Mouse (Mus musculus): ENCODE results near the gene Git2. TPM values are rescaled to one million over a fixed set of nuclear protein-coding genes. Genes with fewer than 3 reads are reported as not detected.

The Git2 gene
- polyA plus RNA-seq, 1 experiment, result 71.6 TPM

DNA sequence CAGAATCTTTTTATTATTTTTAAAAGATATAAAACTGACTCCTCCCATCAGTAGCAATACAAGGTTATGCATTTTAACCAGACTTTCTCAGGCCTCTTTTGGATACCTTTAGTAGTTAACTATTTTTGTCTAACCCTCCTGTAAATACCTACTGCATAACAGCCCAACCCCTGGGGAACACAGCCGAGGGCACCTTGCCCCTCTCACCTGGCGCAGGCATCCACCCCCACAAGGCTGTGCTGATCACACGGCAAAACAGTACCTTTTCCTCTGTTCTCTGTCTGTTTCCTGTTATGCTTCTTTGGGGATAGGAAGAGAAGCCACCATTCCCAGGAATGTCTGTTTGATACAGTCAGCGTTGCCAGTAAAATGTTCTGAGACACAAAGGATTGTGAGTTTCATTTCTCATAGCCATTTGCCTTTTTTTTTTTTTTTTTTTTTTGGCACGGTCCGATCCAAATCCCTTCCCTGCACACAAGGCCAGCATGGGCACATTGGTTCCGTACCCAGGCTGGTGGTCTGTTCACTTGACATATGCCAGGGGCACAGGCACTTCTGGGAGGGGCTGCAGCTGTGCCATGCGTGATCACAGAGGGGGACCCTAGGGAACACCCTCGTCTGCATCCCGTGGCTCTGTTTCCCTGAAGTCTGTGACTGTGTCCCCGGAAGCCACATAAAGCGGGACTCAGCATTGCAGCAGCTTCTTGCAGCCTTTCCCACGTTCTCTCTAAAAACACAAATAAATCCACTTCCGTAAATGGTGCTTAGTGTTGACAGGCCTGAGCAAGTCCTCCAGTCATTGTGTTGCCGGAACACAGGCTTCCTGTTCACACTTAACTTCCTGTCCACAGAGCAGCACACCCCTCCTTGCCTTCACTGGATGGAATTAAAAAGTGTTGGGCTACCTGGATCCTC, 30.4 kb upstream of the Git2 start:
- no peaks in the 10 kb centered on the region for H3K27me3 ChIP-seq (ENCODE audit: control insufficient read depth, insufficient read depth, low read length)
- no peak for TF ChIP-seq POLR2A (IDR thresholded peaks at IDR 0.05; ENCODE audit: low read depth, low read length)
- no peak for TF ChIP-seq CTCF (IDR thresholded peaks at IDR 0.05; ENCODE audit: extremely low read depth, insufficient read depth, insufficient read length, insufficient replicate concordance)
- peaks cover 9% of the 10 kb centered on the region; the same call in 1 of the 2 replicates for H3K4me1 ChIP-seq (ENCODE audit: control insufficient read depth, insufficient read depth, insufficient read length)
- H3K36me3 ChIP-seq (ENCODE audit: control insufficient read depth, insufficient read depth, low read length), result peaks cover 36% of the 10 kb centered on the region
- DNase-seq (ENCODE audit: low read depth in 1 of 2, low spot score in 2 of 2), result peak; percentile 32 to 64
- H3K4me3 ChIP-seq (ENCODE audit: extremely low read depth, insufficient read depth, insufficient read length), result peak overlapping the region; percentile 53
- WGBS, result 15% methylated on average over 15 of the region's 15 CpGs
- H3K27ac ChIP-seq (ENCODE audit: insufficient read depth, low read length), result peak overlapping the region; percentile 92

DNA sequence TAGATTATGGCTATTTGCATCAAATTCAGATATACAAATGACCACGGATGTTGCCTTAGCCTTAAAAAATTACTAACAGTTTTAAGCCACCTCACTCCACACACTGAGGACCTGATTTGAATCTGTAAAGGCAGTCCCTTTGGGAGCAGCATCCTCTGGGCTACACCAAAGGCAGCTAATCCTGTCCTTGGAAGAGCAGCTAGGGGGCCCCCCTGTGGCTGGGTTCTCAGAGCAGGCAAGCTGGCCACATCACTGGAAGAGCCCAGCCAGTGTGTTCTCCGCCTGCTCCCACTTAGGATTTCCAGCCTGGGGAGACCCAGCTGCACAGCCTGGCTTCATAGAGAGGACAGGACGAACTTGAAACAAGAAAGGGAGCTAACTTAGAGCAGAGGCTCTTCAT, 29.6 kb upstream of the Git2 start:
- peak; percentile 19; the same call in 1 of the 2 replicates for TF ChIP-seq CTCF (IDR thresholded peaks at IDR 0.05; ENCODE audit: extremely low read depth, insufficient read depth, insufficient read length, insufficient replicate concordance)
- TF ChIP-seq POLR2A (IDR thresholded peaks at IDR 0.05; ENCODE audit: low read depth, low read length), result no peak
- 68% methylated on average over 3 of the region's 3 CpGs for WGBS
- Histone ChIP-seq H3K27ac (ENCODE audit: insufficient read depth, low read length) (0 out of 2 replicates have a peak overlapping the region, but pooled peaks have one; percentile 14), H3K4me1 (ENCODE audit: control insufficient read depth, insufficient read depth, insufficient read length) (peaks cover 9% of the 10 kb centered on the region; the same call in 1 of the 2 replicates), H3K27me3 (ENCODE audit: control insufficient read depth, insufficient read depth, low read length) (no peaks in the 10 kb centered on the region), H3K36me3 (ENCODE audit: control insufficient read depth, insufficient read depth, low read length) (peaks cover 39% of the 10 kb centered on the region), H3K4me3 (ENCODE audit: extremely low read depth, insufficient read depth, insufficient read length) (no peak overlapping the region)
- DNase-seq (ENCODE audit: low read depth in 1 of 2, low spot score in 2 of 2), result no peak

DNA sequence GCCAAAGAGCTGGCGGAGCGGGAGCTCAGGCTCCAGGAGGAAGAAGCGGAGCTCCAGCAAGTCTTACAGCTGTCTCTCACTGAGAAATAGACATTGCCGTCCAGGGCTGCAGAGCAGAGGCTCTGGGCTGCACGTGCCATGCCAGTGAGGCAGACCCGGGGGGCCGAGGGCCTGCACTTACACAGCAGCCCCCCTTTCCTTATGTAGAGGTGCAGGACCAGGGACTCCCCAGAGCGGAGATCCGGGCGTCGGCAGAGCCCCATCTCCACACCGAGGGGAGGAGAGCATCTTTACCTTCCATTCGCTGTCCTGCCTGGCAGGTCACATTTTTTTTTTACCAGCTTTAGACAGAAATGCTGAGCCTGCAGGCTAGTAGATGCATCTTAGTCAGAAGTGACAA, 29.0 kb upstream of the Git2 start:
- no peak for TF ChIP-seq POLR2A (IDR thresholded peaks at IDR 0.05; ENCODE audit: low read depth, low read length)
- TF ChIP-seq CTCF (IDR thresholded peaks at IDR 0.05; ENCODE audit: extremely low read depth, insufficient read depth, insufficient read length, insufficient replicate concordance), result no peak
- Histone ChIP-seq H3K4me1 (ENCODE audit: control insufficient read depth, insufficient read depth, insufficient read length) (peaks cover 9% of the 10 kb centered on the region; the same call in 1 of the 2 replicates), H3K27ac (ENCODE audit: insufficient read depth, low read length) (no peak overlapping the region), H3K27me3 (ENCODE audit: control insufficient read depth, insufficient read depth, low read length) (no peaks in the 10 kb centered on the region), H3K4me3 (ENCODE audit: extremely low read depth, insufficient read depth, insufficient read length) (no peak overlapping the region), H3K36me3 (ENCODE audit: control insufficient read depth, insufficient read depth, low read length) (peaks cover 42% of the 10 kb centered on the region)
- 94% methylated on average over 13 of the region's 13 CpGs for WGBS
- no peak for DNase-seq (ENCODE audit: low read depth in 1 of 2, low spot score in 2 of 2)

DNA sequence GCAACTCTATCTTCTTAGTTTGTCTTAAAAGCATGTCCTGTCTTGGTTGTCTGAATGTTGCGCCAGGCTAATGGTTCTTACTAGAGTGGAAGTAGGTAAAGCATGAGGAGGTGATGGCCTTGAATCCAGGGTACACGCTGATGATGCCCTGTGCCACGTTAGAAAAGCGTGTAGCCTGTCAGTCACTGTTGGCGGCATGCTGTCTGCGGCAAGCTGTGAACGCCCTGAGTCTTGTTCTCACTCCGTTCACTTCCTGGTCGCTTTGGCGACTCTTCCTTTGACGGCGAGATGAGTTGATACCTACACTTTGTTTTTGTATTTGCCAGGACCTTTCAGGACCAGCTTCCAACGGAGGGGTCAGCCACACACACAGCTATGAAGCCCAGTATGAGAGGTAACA, 27.9 kb upstream of the Git2 start:
- H3K4me3 ChIP-seq (ENCODE audit: extremely low read depth, insufficient read depth, insufficient read length), result no peak overlapping the region
- TF ChIP-seq CTCF (IDR thresholded peaks at IDR 0.05; ENCODE audit: extremely low read depth, insufficient read depth, insufficient read length, insufficient replicate concordance), result no peak
- no peak for TF ChIP-seq POLR2A (IDR thresholded peaks at IDR 0.05; ENCODE audit: low read depth, low read length)
- 89% methylated on average over 13 of the region's 13 CpGs for WGBS
- H3K36me3 ChIP-seq (ENCODE audit: control insufficient read depth, insufficient read depth, low read length), result peaks cover 39% of the 10 kb centered on the region
- no peak for DNase-seq (ENCODE audit: low read depth in 1 of 2, low spot score in 2 of 2)
- peaks cover 9% of the 10 kb centered on the region; the same call in 1 of the 2 replicates for H3K4me1 ChIP-seq (ENCODE audit: control insufficient read depth, insufficient read depth, insufficient read length)
- H3K27ac ChIP-seq (ENCODE audit: insufficient read depth, low read length), result no peak overlapping the region
- H3K27me3 ChIP-seq (ENCODE audit: control insufficient read depth, insufficient read depth, low read length), result no peaks in the 10 kb centered on the region

DNA sequence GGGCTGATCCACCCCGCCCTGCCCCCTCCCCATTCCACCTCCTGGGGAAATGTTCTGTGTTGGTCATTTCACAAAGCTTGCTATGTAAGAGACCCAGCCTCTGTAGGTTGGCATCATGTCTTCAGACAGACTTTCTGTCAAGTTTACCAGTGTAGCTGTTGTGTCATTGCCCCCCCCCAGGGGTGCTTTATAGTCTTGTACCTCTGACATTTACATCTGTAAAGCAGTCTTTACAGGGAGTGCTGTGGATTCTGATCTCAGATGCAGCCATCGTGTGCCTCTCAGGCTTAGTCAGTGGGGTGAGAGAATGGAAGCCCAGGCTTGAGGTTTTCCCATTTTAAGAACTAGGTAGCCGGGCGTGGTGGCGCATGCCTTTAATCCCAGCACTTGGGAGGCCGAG, 26.5 kb upstream of the Git2 start:
- no peak for TF ChIP-seq POLR2A (IDR thresholded peaks at IDR 0.05; ENCODE audit: low read depth, low read length)
- TF ChIP-seq CTCF (IDR thresholded peaks at IDR 0.05; ENCODE audit: extremely low read depth, insufficient read depth, insufficient read length, insufficient replicate concordance), result no peak
- no peak overlapping the region for H3K4me3 ChIP-seq (ENCODE audit: extremely low read depth, insufficient read depth, insufficient read length)
- no peak for DNase-seq (ENCODE audit: low read depth in 1 of 2, low spot score in 2 of 2)
- H3K27me3 ChIP-seq (ENCODE audit: control insufficient read depth, insufficient read depth, low read length), result no peaks in the 10 kb centered on the region
- no peak overlapping the region for H3K27ac ChIP-seq (ENCODE audit: insufficient read depth, low read length)
- H3K36me3 ChIP-seq (ENCODE audit: control insufficient read depth, insufficient read depth, low read length), result peaks cover 48% of the 10 kb centered on the region
- H3K4me1 ChIP-seq (ENCODE audit: control insufficient read depth, insufficient read depth, insufficient read length), result peaks cover 8% of the 10 kb centered on the region; the same call in 1 of the 2 replicates
- 96% methylated on average over 6 of the region's 6 CpGs for WGBS

DNA sequence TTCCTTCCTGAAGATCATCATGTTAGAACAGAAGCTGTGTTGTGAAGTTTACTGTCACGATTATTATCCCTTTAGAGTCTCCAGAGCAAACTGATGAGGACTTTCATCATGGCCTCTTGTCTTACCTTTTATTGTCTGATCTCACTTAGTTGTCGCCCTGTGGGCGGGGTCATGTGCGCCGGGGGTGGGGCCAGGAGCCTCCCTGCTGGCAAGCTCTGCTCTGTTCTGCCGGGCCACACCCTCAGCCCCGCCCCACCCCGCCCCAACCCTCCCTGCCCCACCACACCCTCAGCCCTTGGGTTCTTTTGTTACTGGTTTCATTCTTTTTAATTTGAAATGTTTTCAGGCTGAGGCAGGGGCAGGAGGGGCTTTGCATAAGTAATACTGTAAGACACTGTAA, 25.7 kb upstream of the Git2 start:
- TF ChIP-seq POLR2A (IDR thresholded peaks at IDR 0.05; ENCODE audit: low read depth, low read length) (no peak), CTCF (IDR thresholded peaks at IDR 0.05; ENCODE audit: extremely low read depth, insufficient read depth, insufficient read length, insufficient replicate concordance) (no peak)
- H3K36me3 ChIP-seq (ENCODE audit: control insufficient read depth, insufficient read depth, low read length), result peaks cover 56% of the 10 kb centered on the region
- DNase-seq (ENCODE audit: low read depth in 1 of 2, low spot score in 2 of 2), result no peak
- 75% methylated on average over 7 of the region's 8 CpGs for WGBS
- H3K4me3 ChIP-seq (ENCODE audit: extremely low read depth, insufficient read depth, insufficient read length), result no peak overlapping the region
- H3K27ac ChIP-seq (ENCODE audit: insufficient read depth, low read length), result no peak overlapping the region
- peaks cover 3% of the 10 kb centered on the region; the same call in 1 of the 2 replicates for H3K4me1 ChIP-seq (ENCODE audit: control insufficient read depth, insufficient read depth, insufficient read length)
- no peaks in the 10 kb centered on the region for H3K27me3 ChIP-seq (ENCODE audit: control insufficient read depth, insufficient read depth, low read length)

DNA sequence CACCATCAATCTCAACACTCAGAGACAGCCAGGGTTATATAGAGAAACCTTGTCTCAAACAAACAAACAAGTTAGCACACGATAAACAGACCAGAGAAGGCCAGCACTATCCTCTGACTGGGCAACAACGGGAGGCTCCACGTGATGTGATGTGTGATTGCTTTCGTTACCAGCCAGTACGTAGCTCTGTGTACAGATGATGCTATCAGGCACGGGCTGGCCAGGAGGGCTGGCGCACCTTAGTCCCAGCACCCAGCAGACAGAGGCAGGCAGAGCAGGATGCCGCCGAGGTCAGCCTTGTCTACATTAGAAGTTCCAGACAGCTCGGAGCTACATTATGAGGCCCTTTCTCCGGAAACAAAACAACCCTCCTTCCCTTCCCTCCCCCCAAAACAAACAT, 24.5 kb upstream of the Git2 start:
- H3K27me3 ChIP-seq (ENCODE audit: control insufficient read depth, insufficient read depth, low read length), result no peaks in the 10 kb centered on the region
- 92% methylated on average over 11 of the region's 11 CpGs for WGBS
- no peak overlapping the region for H3K27ac ChIP-seq (ENCODE audit: insufficient read depth, low read length)
- H3K4me1 ChIP-seq (ENCODE audit: control insufficient read depth, insufficient read depth, insufficient read length), result no peaks in the 10 kb centered on the region
- no peak for DNase-seq (ENCODE audit: low read depth in 1 of 2, low spot score in 2 of 2)
- TF ChIP-seq POLR2A (IDR thresholded peaks at IDR 0.05; ENCODE audit: low read depth, low read length), result no peak
- no peak for TF ChIP-seq CTCF (IDR thresholded peaks at IDR 0.05; ENCODE audit: extremely low read depth, insufficient read depth, insufficient read length, insufficient replicate concordance)
- peaks cover 63% of the 10 kb centered on the region for H3K36me3 ChIP-seq (ENCODE audit: control insufficient read depth, insufficient read depth, low read length)
- H3K4me3 ChIP-seq (ENCODE audit: extremely low read depth, insufficient read depth, insufficient read length), result no peak overlapping the region
